Mouse (Mus musculus): Measurements from ENCODE around the gene Apol7b.

Apol7b gene

DNA sequence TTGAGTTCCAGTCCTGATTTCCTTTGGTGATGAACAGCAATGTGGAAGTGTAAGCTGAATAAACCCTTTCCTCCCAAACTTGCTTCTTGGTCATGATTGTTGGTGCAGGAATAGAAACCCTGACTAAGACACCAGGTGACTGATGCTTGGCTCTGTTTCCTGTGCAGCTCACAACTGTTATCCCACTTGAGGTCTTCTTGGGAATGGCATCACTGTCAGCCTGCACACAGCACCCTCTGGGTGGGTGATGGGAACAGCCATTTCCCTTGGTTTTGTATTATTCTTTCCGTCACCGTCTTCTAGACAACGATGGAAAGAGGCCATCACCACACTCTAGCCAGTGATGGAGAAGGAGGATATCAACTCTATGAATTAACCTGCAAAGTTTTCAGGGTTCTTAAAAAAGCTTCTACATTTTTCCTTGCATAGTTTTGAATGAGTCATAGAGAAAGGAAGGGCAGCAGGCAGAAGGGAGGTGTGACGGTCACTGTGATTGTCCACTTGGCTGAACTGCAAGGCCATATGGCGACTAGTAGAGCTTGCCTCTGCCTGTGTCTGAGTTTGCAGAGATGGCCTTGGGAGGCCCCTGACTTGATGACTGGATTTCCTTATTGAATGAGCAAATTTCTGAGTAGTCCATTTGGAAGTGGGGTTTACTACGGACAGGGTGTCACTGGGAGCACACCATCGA, 62.8 kb downstream of the Apol7b start:
- no peak for DNase-seq

DNA sequence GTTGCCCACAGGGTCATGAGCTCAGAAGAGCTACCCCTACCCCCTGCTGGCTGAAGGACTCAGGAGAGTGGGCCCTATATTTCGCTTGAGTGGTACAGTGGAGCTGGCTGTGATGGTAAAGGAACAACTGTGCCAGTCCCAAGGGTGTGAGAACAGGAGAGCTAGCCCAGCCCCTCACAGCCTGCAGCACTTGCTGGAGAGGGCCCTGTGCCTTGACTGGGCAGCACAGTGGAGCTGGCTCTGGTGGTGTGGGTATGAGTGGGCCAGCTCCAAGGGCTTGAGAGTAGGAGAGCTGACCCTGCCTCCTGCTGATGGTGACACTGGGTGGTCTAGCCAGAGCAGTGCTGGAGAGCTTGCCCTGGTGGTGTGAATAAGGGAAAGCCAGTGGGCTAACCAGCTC, 64.4 kb downstream of the Apol7b start:
- DNase-seq, result no peak

DNA sequence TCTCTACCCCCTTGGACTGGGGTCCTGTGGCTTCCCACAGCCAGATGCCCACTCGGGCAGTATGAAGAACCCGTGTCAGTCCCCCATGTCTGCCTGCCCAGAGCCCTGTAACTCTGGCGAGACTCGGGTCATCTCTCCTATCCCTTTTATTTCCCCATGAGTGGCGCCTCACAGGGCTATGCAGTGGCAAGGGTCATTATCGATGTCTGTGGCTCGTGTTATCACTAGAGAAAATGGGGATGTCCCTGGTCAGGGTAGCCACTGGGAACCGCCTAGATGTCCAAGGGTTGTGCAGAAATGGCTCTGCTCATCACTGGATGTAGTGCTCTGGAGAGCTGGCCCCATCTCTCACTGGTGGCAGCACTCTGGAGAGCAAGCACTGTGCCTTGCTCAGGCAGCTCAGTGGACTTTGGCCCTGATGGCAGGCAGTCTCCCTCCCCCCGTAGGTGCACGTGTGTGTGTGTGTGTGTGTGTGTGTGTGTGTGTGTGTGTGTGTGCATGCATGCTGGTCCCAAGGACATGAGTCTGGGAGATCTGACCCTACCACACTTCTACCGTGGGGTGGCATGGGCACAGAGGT, 64.9 kb downstream of the Apol7b start:
- DNase-seq, result no peak

GRCm38 (mm10) chr15:77381481-77381880, 65.8 kb downstream of the Apol7b start:
- DNase-seq, result no peak

- DNase-seq, result no peak
Measured at GRCm38 (mm10) chr15:77379921-77380320, 67.4 kb downstream of the Apol7b start.

- no peak for DNase-seq
Measured at GRCm38 (mm10) chr15:77377419-77377818, 69.9 kb downstream of the Apol7b start.

DNA sequence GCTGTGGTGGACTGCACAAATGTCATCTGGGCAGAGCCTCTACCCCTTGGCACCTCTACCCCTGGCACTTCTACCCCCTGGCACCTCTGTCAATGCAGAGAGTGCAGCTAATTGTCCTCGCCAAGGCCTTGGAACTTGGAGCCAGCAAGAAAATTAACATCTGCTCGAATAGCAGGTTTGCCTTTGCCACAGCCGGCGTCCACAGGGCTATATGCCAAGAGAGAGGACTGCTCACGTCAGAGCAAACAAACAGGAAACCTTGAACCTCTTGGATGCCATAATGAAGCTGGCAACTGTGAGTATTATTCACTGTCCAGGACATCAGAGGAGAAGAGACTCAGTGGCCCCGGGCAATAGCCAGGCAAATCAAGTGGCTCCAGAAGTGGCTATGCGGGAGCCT, 70.4 kb downstream of the Apol7b start:
- DNase-seq, result no peak
